Mouse (Mus musculus): ENCODE results near the gene Fto. TPM values are rescaled to one million over a fixed set of nuclear protein-coding genes. Genes with fewer than 3 reads are reported as not detected.
A peak's percentile ranks its signal among the peaks of the same experiment; 100 is the strongest.

Fto gene
- polyA plus RNA-seq, 1 experiment, result 144 TPM

DNA sequence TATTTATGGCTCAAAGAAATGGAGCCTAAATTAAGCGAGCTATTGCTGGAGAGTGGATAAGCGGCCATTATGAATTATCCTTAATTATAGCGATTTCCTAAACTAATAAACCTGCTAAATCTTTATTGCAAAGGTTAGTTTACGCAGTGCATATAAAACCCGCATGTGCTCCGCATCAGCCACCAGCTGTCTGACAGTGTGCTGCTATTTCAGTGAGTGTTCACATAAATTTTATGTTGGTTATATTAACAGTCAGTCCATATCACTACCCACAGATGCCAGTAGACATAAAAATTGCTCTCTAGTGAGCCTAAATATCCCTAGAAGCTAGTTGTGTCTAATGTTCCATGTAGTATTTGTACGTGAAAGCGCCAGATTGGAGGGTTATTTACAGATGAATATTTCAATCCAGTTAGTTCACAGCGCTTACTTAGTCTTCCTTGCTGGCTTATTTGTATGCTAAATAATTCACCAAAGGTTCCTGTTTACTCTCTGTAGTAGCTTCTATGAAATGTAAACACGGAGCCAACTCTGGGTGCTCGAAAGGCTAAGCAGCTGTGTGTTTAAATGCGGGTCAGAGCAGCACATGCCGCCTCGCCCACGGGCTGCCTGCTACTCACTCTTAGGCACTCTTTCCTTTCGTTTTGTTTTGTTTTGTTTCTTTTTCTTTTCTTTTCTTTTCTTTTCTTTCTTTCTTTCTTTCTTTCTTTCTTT, 317.2 kb downstream of the Fto start:
- peak; percentile 67 for DNase-seq (ENCODE audit: low read depth)
- TF ChIP-seq POLR2A (IDR thresholded peaks at IDR 0.05; ENCODE audit: borderline replicate concordance, extremely low read depth, insufficient read depth, insufficient read length, poor library complexity, severe bottlenecking), result no peak
- no peak for TF ChIP-seq CTCF (IDR thresholded peaks at IDR 0.05; ENCODE audit: borderline replicate concordance, extremely low read depth, insufficient read depth, insufficient read length)

DNA sequence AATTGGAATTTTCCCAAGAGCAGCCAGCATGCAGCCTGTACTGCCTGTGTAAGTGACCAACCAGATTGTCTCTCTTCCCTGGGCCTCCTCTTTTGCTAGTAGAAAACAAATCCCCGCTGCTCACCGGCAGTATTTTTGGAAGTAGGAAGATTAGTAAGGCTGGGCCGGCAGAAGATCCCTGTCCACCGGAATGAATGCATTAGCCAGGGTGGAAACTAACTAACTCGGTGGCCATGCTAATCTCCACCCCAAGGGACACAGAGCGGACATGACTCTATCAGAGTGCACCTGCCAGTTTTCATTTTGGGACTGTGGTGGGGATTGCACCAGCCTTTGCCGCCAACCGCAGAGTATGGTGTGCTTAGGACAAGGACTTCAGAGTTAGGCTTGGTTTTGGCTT, 319.1 kb downstream of the Fto start:
- TF ChIP-seq POLR2A (IDR thresholded peaks at IDR 0.05; ENCODE audit: borderline replicate concordance, extremely low read depth, insufficient read depth, insufficient read length, poor library complexity, severe bottlenecking) (no peak), CTCF (IDR thresholded peaks at IDR 0.05; ENCODE audit: borderline replicate concordance, extremely low read depth, insufficient read depth, insufficient read length) (no peak)
- no peak for DNase-seq (ENCODE audit: low read depth)

DNA sequence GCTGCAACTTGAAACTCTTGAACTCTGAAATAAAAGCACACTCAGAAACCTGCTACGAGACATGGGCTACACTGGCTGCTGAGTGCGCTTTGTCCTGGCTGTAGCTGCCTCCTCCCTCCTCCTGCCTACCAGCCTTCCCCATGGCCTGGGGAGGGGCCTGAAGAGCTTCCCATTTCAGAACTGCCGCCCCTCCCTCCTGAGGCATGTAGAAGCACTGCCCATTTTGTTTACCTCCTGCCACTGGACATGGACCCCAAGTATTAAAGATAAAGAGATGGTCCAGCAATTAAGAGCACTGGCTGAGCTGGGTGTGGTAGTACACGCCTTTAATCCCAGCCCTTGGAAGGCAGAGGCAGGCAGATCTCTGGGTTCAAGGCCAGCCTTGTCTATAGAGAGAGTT, 322.1 kb downstream of the Fto start:
- TF ChIP-seq POLR2A (IDR thresholded peaks at IDR 0.05; ENCODE audit: borderline replicate concordance, extremely low read depth, insufficient read depth, insufficient read length, poor library complexity, severe bottlenecking), result no peak
- TF ChIP-seq CTCF (IDR thresholded peaks at IDR 0.05; ENCODE audit: borderline replicate concordance, extremely low read depth, insufficient read depth, insufficient read length), result no peak
- no peak for DNase-seq (ENCODE audit: low read depth)

DNA sequence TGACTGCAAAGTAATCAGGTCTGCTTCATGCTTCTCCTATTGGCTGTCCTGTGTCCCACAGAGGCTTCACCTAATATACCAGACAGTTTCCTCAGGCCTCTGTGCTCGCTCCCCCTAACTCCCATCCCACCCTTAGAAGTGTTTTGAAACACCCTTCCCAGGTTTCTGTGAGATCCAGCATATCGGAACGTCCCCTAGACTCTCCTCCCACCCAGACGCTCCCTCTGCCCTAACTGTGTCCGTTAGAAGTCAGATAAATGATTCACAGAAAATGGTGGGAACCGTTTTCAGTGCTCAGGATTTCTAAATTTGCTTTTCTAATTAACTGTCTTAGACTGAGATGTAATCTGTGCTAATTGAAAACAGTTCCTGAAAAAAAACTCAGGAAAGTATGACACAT, 323.6 kb downstream of the Fto start:
- TF ChIP-seq CTCF (IDR thresholded peaks at IDR 0.05; ENCODE audit: borderline replicate concordance, extremely low read depth, insufficient read depth, insufficient read length), result no peak
- no peak for TF ChIP-seq POLR2A (IDR thresholded peaks at IDR 0.05; ENCODE audit: borderline replicate concordance, extremely low read depth, insufficient read depth, insufficient read length, poor library complexity, severe bottlenecking)
- DNase-seq (ENCODE audit: low read depth), result no peak

DNA sequence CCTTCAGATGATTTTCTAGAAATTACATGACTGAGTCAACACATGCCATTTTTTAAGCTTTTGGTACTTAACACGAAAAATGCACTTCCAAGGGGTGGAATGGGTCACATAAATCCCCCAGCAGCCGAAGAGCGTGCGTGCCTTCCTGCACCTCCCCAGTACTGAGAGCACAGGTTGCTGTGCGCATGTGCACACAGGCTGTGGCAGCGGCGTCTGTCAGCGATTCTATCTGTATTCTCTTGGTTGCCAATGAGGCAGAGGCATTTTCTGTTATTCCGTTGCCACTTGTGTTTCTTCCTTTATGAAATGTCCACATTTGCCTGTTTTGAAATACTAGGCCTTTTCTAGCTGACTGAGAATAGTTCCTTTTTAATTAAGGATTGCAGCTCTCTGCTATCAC, 324.4 kb downstream of the Fto start:
- no peak for TF ChIP-seq POLR2A (IDR thresholded peaks at IDR 0.05; ENCODE audit: borderline replicate concordance, extremely low read depth, insufficient read depth, insufficient read length, poor library complexity, severe bottlenecking)
- TF ChIP-seq CTCF (IDR thresholded peaks at IDR 0.05; ENCODE audit: borderline replicate concordance, extremely low read depth, insufficient read depth, insufficient read length), result no peak
- DNase-seq (ENCODE audit: low read depth), result peak; percentile 60

DNA sequence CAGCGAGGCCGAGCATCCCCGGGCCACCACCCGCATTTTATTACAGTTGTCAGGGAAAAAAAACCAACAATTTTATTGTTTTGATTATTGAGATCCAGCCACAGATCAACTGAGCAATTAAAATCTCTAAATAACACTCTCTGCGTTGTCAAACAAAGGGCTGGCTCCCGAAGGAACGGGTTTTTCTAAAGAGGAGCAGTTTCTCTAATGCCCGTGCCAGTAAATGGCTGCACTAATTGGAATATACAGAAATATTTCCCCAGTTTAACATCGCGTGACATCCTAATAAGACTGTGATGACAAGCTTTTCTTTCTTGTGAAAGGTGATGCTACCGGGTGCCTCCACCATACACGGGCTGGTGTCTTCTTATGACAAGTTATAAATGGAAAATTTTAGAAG, 324.9 kb downstream of the Fto start:
- peak; percentile 70 for DNase-seq (ENCODE audit: low read depth)
- no peak for TF ChIP-seq POLR2A (IDR thresholded peaks at IDR 0.05; ENCODE audit: borderline replicate concordance, extremely low read depth, insufficient read depth, insufficient read length, poor library complexity, severe bottlenecking)
- TF ChIP-seq CTCF (IDR thresholded peaks at IDR 0.05; ENCODE audit: borderline replicate concordance, extremely low read depth, insufficient read depth, insufficient read length), result no peak

DNA sequence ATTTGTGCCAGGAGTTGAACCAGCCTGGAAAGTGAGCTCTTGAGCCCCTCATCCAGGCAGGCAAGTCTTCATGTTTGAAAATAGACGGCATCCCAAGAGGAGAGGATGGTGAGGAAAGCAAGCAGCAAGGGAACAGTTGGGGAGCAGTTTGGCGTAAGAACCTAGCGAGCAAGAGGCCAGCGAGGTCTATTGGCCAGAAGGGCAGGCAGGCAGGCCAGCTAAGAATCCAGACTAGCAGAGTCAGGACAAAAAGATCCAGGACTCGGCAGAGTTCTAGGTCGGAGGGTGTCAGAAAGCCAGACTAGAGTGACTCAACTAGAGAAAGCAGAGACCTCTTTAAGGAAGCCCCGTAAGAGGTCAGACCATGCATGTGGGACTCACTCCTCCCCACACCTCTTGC, 327.1 kb downstream of the Fto start:
- no peak for DNase-seq (ENCODE audit: low read depth)
- TF ChIP-seq POLR2A (IDR thresholded peaks at IDR 0.05; ENCODE audit: borderline replicate concordance, extremely low read depth, insufficient read depth, insufficient read length, poor library complexity, severe bottlenecking) (no peak), CTCF (IDR thresholded peaks at IDR 0.05; ENCODE audit: borderline replicate concordance, extremely low read depth, insufficient read depth, insufficient read length) (no peak)

DNA sequence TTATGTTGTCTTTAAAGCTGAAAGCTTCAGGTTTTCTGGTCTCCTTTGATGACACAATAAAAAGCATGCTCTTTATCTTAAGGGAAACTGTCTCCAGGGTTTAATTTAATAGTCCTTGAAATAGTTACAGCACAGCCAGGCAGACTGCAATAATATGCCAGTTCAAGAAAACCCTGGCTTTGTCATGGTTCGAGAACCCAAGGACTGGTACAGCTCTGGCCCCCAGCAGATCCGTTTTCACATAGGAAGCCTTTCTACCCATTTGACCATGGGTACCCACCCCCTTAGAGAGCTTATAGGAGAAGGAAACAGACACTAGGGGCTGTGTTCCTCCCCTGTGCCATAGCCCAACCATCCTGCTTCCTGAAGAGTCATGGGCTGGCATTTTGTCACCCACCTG, 332.2 kb downstream of the Fto start:
- no peak for TF ChIP-seq CTCF (IDR thresholded peaks at IDR 0.05; ENCODE audit: borderline replicate concordance, extremely low read depth, insufficient read depth, insufficient read length)
- no peak for TF ChIP-seq POLR2A (IDR thresholded peaks at IDR 0.05; ENCODE audit: borderline replicate concordance, extremely low read depth, insufficient read depth, insufficient read length, poor library complexity, severe bottlenecking)
- no peak for DNase-seq (ENCODE audit: low read depth)

DNA sequence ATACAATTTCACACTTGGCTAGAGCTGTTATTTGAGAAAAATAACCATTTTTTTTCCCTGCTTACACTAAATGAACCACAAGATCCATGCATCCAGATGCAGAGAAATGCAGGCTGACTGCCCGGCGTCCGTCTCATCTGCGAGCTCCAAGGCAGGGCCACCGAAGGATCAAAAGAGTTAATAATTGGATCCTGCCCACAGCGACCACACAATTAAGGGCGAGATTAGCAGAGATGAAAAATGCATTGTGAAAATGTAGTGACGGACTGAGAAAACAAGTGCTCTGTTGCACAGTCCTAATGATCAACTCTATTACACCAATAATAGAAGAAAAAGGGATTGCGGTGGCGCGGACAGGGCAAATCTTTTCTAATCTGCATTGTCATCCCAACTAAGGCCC, 334.6 kb downstream of the Fto start:
- TF ChIP-seq CTCF (IDR thresholded peaks at IDR 0.05; ENCODE audit: borderline replicate concordance, extremely low read depth, insufficient read depth, insufficient read length) (no peak), POLR2A (IDR thresholded peaks at IDR 0.05; ENCODE audit: borderline replicate concordance, extremely low read depth, insufficient read depth, insufficient read length, poor library complexity, severe bottlenecking) (no peak)

DNA sequence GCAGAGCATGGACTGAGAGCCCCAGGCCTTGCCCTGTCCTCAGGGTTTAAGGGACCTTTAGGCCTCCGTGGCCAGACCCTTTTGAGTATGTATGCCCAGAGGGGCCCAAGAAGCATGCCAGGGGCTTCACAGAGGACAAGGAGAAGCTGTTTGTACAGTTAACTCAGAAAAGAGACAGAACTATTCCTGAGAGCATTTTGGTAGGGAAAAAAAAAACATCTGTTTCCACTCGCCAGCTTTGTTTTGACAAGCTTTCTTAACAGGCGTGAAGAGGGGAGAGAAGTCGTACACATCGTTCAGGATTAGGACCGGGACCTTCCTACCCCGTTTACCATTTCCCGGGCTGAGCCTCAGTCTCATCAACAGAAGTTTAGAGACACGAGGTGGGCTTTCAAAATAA, 335.5 kb downstream of the Fto start:
- no peak for TF ChIP-seq CTCF (IDR thresholded peaks at IDR 0.05; ENCODE audit: borderline replicate concordance, extremely low read depth, insufficient read depth, insufficient read length)
- no peak for TF ChIP-seq POLR2A (IDR thresholded peaks at IDR 0.05; ENCODE audit: borderline replicate concordance, extremely low read depth, insufficient read depth, insufficient read length, poor library complexity, severe bottlenecking)
- DNase-seq (ENCODE audit: low read depth), result no peak

More for the DNA sequence above, 334.6 kb downstream of the Fto start:
- peak; percentile 63 for DNase-seq (ENCODE audit: low read depth)

DNA sequence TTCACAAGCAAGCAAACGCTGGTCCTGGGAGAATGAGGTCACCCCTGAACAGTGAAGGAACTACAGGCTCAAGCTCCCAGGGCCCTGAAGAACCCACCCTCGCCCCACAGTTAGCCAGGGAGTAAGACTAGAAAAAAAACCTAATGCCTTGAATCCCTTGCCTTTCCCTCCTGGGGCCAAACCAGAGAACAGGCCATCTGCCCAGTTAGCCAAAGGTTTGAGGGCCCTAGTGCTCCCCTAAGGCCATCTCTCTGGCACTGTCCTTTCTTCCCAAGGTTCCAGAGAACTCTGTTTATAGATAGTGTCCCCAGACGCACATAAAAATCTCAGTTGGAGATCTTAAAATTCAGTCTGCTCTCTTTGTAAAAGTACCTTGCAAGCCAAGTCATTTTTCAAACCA, 340.2 kb downstream of the Fto start:
- TF ChIP-seq POLR2A (IDR thresholded peaks at IDR 0.05; ENCODE audit: borderline replicate concordance, extremely low read depth, insufficient read depth, insufficient read length, poor library complexity, severe bottlenecking) (no peak), CTCF (IDR thresholded peaks at IDR 0.05; ENCODE audit: borderline replicate concordance, extremely low read depth, insufficient read depth, insufficient read length) (no peak)
- no peak for DNase-seq (ENCODE audit: low read depth)

DNA sequence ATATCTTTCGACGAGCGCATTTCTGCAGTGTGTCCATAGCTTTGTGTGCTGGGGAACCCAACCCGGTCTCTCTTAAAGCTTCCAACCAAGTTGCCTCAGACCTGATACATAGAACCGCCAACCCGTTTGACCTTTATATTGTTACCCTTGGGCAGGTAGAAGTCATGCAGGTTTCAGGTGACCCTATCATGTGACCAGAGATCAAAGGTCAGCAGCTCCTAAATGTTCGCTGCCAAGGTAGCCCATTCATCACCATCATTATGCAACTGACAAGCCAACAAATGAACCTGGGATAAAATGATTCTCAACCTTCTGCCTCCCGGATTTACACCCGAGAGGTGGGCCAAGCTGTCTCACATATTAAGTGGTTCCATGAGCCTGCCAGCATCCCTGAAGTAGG, 344.1 kb downstream of the Fto start:
- no peak for DNase-seq (ENCODE audit: low read depth)
- TF ChIP-seq CTCF (IDR thresholded peaks at IDR 0.05; ENCODE audit: borderline replicate concordance, extremely low read depth, insufficient read depth, insufficient read length) (no peak), POLR2A (IDR thresholded peaks at IDR 0.05; ENCODE audit: borderline replicate concordance, extremely low read depth, insufficient read depth, insufficient read length, poor library complexity, severe bottlenecking) (no peak)

Data from brain, embryonic 14.5 days (tissue).